Mouse (Mus musculus): Measurements from ENCODE around the gene Srd5a1.

The Srd5a1 gene

DNA sequence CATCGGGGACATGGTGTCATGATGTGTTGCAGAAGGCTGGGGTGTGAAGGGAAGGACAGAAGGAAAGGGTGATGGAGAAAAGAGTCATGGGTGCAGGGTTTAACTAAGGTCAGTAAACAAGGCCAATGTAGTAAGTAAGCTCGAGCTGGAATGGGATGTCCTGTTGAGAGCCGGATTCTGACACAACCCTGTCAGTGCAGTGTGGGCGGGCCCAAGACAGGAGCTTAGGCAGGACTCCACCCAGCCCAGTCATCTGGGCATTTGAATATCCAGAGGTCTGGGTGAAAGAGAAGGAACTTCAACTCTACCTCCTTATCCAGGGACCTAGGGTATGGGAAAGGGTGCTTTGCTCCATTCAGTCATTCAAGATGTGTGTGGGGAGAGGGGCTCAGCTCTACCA lies 72.9 kb downstream of the Srd5a1 start:
- no peak for DNase-seq (ENCODE audit: low spot score)

- DNase-seq (ENCODE audit: low spot score): no peak
Measured at GRCm38 (mm10) chr13:69537366-69537765, 73.9 kb downstream of the Srd5a1 start.

DNA sequence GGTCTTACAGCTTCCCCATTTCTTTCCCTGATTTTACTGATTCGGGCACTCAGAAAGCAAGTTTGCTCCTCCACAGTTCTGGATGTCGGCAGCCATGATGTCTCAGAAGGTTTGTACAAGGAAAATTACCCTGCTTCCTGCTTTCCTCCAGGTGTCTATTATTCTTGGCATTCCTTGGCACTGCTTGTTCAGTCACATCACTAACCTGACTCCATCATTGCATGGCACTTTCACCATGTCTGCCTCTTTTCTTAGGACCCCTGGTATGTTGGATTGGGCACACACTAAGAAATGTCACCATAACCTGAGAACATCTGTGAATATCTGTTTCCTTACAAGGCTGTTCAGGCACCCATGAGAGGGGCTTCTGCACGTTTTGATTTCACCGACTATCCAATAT lies 75.2 kb downstream of the Srd5a1 start:
- DNase-seq (ENCODE audit: low spot score): no peak

GRCm38 (mm10) chr13:69534654-69535551 lies 76.3 kb downstream of the Srd5a1 start:
- DNase-seq (ENCODE audit: low spot score): peak; percentile 84

DNA sequence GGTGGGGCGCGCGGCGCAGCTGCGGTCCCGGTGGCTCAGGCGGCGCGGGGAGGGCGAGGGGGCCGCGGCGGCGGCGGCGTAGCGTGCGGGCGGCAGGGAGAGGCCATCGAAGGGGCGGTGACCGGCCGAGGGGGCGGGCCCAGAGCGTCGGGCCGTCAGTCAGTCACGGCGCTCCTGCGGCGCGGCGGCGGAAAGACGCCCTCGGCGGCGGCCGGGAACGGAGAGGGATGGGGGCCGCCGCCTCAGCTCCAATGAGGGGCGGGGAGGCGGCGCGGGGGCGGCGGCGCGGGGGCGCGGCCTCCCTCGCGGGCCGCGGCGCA lies 76.9 kb downstream of the Srd5a1 start, which contains the start of gene Tent4a:
TSS of gene Tent4a (minus strand) at position 284 of the 320 bp plus-strand sequence.
- DNase-seq (ENCODE audit: low spot score): peak; percentile 58

DNA sequence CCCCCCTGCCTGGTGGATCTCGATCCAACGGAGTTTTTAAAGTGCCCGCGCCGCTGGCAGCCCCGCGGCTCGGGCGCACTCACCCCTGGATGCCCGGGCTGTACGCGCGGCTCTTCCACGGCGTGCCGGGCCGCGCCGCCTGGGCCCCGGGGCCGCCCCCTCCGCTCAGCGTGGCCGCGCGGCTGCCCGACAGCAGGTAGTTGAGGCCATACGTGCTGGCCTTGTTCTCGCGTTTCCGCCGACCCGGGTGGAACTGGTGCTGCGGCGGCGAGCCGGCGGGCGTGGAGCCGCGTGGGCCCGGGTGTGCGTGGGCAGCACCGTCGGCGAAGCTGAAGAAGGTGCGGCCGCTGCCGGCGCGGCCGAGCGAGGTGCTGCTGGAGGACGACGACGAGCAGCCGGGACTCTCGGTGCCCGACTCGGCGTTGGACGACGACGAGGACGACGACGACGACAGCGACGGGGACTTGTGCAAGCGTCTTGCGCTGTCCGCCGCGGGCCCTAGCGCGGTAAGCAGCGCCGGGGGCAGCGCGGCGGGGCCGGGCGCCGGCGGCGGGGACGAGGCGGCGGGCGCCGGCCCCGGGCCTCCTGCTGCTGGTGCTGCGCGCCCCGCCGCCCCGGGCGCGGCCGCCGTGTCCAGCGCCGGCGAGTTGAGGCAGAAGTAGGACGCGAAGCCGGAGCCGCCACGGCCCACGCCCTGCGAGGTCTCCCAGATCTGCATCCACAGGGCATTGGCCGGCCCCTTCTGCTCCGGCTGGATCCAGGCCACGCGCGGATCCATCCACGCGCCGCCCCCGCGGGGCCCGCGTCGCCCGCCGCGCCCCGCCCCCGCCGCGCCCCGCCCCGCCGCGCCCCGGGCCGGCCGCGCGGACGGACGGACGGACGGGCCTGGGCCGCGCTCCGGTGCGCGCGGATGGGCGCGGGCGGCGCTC lies 77.6 kb downstream of the Srd5a1 start, which contains the start of gene Nsun2:
TSS of gene Nsun2 (plus strand) at position 342 of the 929 bp plus-strand sequence.
- DNase-seq (ENCODE audit: low spot score): no peak

DNA sequence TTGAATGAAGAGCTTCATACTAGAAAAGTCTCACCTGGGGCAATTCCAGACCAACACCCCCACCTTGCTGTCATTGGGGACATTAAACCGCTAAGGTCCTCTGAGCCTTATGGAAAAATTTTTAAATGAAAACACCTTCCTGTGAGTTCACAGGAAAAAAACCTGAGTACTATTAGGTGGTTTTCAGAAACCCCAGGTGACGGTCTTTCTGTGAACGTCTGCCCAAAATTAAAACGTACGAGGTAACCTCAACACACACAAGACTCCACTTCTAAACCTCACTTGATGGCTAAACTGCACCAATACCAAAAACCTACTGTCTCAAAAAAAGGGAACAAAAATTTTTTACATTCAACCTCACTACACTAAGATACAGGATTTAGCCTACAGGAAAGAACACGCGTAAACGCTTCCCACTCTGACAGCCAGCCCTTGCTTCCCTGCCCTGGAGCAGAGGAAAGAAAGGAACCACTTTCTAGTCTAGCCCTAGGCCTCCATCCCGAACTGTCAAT lies 78.3 kb downstream of the Srd5a1 start:
- DNase-seq (ENCODE audit: low spot score): no peak

DNA sequence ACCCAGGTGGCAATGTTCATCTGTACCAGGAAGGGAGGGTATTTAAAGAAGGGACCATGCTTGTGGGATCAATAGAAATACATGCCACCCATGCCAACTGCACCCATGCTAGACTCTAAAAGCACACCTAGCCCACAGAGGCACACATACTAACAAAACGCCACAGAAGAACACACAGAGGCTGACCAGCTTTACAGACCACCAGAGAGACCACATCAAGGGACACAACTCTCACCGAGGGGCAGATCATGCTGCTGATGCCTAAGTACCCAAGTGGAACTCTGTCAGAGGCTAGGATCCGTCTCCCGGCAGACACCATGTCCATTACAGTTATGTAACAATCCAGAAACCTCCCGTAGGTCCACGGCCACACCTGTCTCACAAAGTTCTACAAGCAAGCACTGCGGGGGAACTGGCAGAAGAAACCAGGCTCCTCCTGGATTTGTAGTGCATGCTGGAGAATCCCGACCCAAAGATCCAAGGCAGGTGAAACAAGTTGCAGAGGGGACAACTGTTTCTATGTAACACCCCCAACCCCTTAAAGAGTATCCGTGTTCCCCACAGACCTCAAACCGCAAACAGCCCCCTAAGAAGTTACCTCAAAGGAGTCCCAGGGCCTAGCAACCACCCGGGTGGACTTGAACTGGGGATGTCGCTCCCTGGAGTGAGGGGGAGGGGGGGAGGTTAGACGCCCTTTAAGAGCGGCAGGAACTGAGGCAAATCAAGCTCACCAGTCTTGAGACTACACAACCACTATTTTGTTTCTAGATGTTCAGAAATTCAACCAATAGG lies 78.9 kb downstream of the Srd5a1 start:
- DNase-seq (ENCODE audit: low spot score): no peak

DNA sequence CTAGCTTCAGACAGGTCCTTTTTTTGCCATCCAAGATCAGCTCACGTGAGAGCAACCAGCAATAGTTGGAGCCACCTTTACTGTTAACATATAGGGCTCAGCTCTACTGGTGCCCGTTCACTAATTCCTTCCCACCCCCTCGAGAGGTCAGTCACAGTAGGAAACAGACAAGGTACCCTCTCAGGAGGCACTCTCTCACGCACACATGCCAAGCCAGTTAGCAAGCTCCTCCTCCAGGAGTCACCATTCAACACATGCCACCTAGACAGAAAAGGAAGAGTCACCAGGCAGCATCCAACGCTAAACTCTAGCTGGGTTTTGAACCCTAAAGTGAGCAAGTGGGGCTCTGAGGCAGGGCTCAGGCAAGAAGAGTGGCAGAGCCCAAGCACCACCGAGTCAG lies 79.8 kb downstream of the Srd5a1 start:
- no peak for DNase-seq (ENCODE audit: low spot score)

DNA sequence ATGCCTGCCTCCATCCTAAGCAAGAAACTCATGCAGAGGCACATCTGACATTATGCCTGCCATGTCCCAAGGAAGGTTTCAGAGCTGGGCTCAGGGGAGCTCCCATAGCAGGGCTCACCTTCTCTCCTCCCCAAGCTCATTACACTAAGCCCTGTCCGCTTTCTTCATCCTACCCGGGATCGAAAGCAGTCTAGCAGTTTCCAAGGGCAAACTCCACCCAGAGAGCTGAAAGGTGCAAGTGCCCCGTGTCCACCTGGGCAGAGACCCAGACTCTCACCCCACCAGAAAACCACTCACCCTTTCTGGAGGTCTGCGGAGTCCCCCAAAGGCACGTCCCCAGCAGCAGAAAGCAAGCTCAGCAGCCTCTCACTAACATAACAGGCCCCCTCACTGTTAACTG lies 80.3 kb downstream of the Srd5a1 start:
- no peak for DNase-seq (ENCODE audit: low spot score)

DNA sequence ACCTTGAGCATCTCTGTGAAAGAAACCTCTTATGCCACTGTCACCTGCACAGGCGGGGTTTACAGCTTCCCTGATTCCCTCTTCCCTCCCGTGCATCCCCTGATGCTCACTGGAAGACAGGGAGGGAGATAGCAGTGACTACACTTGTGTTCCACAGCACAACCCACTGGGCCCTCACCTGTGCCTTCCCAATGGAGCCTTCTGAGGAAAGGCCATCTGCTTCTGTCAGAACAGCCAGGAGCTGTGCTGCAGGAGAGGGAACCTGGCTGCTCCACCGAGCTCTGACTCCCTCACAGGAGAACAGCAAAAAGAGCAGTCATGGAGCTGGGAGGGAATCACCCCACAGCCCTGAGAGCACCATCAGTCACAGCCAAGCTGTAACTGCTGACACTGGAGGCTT lies 81.1 kb downstream of the Srd5a1 start:
- DNase-seq (ENCODE audit: low spot score): no peak

GRCm38 (mm10) chr13:69528531-69528930 lies 82.7 kb downstream of the Srd5a1 start:
- no peak for DNase-seq (ENCODE audit: low spot score)

- no peak for DNase-seq (ENCODE audit: low spot score)
Measured at GRCm38 (mm10) chr13:69525867-69526266, 85.4 kb downstream of the Srd5a1 start.

DNA sequence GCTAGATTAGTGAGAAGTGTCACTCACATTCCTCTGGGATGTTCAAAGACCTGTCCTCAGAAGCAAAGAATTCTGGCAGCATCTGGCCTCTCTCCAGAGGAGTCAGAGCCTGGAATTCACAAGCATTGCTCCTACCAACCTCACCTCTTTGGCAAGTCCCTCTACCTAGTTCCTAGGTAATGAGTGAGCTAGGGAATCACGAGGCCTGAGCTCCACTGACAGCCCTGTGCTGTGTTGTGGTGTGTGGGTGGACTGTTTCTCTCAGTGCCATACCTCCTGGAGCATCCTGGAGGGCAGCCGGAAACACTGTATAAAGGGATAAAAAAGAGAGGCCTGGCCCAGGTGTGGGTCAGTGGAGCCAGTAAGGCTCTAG lies 87.1 kb downstream of the Srd5a1 start:
- DNase-seq (ENCODE audit: low spot score): no peak

Data from ovary, postnatal 10 days (tissue).